Mouse (Mus musculus): ENCODE results near the gene Olfr619. TPM values are rescaled to one million over a fixed set of nuclear protein-coding genes. Genes with fewer than 3 reads are reported as not detected.

Gene Olfr619
- not detected for total RNA-seq (2021)
- long read RNA-seq, experiment 1, result 0 reads
- long read RNA-seq, experiment 2, result 0 reads

DNA sequence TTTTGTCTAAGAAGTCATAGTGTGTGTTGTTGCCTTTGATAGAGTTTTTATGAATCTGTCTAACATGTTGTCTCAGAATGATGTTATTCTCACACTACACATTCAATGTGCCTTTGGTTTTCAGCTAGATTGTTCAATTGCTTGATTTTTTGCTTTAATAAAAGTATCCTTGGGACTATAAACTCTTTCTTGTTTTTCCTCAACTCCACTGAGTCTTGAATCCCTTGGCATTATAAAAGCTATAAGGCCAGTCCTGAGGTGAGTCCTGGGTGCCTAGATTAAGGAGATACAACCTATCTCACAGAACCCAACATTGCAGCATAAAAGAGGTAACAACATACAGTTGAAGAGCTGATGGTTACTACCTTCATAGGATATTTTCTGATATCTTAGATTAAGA, at the start of gene Olfr619:
TSS of gene Olfr619 (plus strand) at position 301 of the 400 bp plus-strand sequence.
- intact Hi-C loops (cut with DNase I), result no loop called here
- no peak for DNase-seq

DNA sequence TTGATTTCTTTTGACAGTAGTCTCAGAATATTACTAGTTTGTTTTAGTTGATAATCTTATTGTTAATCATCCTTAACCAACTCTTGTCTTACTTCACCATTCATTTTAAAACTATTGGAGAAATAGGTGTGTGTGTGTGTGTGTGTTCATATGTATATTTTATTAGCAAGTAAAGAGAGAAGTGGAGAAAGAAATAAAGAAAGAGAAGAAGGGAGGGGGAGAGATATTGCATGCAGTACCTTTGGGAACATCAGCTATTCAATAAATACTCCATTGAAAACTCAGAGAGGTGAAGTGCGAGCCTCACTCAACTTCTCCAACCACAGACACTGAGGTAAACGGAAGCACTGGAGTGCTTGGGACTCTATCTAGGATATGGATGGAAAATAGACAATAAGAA, 44.6 kb upstream of the Olfr619 start, which contains the start of gene Olfr615:
TSS of gene Olfr615 (plus strand) at position 301 of the 400 bp plus-strand sequence.
- intact Hi-C loops (cut with DNase I), result no loop called here
- no peak for DNase-seq

DNA sequence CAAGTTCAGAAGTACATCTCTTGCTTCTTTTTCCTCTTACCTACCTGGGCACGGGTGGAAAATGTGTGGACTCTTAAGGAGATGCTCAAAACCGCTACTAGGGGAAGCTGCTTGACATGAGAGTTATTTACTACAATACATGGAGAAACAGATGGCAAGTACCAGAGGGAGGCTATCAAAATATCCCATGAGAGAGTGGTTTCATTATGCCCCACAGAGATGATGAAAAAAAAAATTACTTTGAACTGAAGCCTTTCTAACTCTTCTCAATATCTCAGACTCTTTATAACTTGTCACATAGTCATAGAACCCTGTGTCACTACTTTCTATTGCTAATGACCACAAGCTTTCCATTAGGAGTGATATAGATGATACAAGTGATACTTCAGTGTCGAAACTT, 31.3 kb upstream of the Olfr619 start, which contains the start of gene Olfr616:
TSS of gene Olfr616 (minus strand) at position 101 of the 400 bp plus-strand sequence.
- no peak for DNase-seq
- intact Hi-C loops (cut with DNase I), result no loop called here

DNA sequence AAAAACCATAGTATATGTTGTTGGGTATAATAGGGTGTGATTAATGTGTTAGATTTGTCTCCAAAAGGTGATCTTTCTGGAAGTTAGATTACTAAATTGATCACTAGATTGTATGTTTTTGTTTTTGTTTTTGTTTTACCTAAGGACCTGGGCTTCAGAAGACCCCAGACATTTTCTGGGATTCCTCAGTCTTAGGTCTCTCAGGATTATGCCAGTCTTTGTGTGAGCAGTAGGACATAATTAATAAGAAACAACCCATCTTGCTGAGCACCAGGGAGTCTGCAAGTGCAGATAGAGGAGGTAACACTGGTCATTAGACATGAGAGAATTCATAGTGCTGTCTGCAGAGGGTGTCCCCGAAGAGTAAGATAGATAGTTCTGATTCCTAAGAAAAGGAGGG, 27.6 kb upstream of the Olfr619 start, which contains the start of gene Olfr617:
TSS of gene Olfr617 (plus strand) at position 301 of the 400 bp plus-strand sequence.
- no peak for DNase-seq
- intact Hi-C loops (cut with DNase I), result no loop called here

DNA sequence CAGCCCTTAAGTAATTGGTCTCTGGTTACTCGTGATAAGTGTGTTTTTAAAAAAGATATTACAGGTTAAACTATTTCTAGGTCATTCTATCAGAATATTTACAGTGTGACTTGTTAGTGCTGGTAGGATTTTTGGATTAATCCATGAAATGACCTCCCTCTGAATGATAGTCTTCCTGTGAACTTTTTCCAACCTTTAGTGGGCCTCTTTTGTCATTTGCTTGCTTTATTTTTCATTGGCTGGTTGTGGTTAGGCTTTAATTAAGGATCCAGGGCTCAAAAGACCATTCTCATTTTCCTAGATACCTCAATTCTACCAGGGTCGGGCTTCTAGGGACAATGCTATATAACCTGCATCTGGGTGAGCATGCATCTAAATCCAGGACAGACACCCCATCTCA, 10.6 kb upstream of the Olfr619 start, which contains the start of gene Olfr618:
TSS of gene Olfr618 (plus strand) at position 301 of the 400 bp plus-strand sequence.
- intact Hi-C loops (cut with DNase I), result no loop called here
- DNase-seq, result no peak

DNA sequence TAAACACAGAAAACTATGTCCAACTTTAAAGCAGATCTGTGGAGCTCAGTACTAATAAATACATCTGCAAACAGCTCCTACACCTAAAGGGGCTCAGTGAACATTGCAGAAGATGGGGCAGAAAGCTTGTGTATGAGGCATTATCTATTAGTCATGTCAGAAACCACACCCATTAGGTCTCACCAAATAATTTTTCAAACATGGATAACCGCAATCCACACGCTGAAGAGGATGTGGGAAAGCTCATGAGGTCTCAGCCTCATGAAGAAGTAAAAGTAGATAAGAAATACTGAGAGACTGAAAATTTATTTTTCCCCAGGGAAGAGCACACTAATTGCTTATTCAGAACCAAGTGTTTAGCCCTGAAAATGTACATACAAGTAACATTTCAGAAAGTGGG, 7.0 kb downstream of the Olfr619 start:
- intact Hi-C loops (cut with DNase I), result no loop called here
- DNase-seq, result no peak

DNA sequence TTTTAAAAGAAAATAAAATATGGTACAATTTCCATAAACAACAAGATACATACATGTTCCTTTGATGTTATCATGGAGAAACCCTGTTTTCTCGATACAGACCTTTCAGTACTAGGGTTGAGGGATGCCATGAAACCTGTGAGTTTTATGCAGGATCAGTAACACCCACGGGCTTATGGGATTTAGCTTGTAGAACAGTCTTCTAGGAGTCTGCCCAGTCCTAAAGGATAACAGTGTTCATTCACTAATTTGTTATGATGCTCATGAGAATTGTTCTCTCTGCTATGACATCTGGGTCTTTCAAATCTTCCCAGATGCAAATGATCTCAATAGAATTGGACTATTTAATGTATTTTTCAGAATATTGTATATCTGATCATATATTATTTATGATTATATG, 12.1 kb downstream of the Olfr619 start, which contains the start of gene Olfr620:
TSS of gene Olfr620 (minus strand) at position 101 of the 400 bp plus-strand sequence.
- DNase-seq, result no peak
- intact Hi-C loops (cut with DNase I), result no loop called here

DNA sequence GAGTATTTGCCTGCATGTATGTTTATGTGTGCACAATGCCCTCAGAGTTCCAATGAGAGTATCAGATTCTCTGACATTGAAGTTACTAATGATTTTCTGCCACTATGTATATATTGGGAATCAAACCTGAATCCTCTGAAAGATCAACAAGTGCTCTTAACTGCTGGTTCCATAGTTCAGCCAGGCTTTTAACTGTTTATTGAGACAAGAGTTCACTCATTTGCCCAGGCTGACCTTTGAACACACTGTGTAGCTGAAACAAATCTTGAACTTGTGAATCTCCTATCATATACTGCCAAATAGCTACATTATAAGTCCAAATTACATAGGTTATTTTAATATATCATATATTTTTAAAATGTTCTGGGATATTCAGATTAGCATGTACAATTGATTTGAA, 36.4 kb downstream of the Olfr619 start:
- no peak for DNase-seq
- intact Hi-C loops (cut with DNase I), result no loop called here

DNA sequence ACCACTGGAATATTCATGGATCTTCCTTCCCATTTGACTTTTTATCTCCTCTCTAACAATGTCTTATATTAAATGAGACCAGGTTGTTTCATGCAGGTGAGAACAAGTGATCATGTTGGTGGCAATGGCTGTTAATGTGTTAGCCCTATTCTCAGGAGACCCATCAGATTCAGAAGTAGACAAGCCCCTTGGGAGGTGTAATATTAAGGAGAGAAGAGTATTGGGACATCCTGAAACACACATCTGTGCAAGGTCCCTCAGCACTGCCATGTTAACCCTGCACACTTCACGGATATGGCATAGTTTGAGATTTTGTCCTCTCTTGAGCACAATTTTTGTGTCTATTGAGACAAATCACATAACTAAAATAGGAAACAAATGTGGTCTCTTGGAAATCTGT, 42.2 kb downstream of the Olfr619 start, which contains the start of gene Olfr622:
TSS of gene Olfr622 (minus strand) at position 101 of the 400 bp plus-strand sequence.
- DNase-seq, result no peak
- intact Hi-C loops (cut with DNase I), result no loop called here

DNA sequence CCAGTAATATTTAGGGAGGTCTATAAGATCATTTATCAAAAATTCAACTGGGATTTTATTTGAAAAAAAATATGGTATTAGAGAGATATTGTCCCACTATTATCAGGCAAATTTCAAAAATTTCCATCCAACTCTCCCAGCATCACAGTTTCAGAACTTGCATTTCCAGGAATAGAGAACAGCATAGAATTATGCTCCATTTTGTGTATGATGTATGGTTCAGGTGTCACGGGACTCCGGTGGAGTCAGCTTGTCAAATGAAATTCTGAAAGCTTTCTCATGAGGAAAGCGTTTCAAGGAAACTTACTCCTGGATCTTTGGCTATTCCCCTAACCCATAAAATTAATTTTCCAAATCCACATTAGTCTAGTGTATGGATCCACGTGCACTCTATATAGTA, 43.7 kb downstream of the Olfr619 start:
- intact Hi-C loops (cut with DNase I), result no loop called here
- DNase-seq, result no peak

Small RNA genes within 50 kb of the gene (microRNA-seq; reads per million reads assigned to microRNA genes)
- 0 reads per million in 2 experiments for gene Gm26506

Other genes with a start within 250 kb of the Olfr619 start
- not detected for gene Olfr601, start 237.9 kb upstream of the Olfr619 start, total RNA-seq (2021)
- not detected for gene Olfr603, start 214.4 kb upstream of the Olfr619 start, total RNA-seq (2021)
- gene Usp17lc, start 185.5 kb upstream of the Olfr619 start, total RNA-seq (2021), result not detected
- not detected for gene Olfr605, start 155.1 kb upstream of the Olfr619 start, total RNA-seq (2021)
- not detected for gene Olfr606, start 151.5 kb upstream of the Olfr619 start, total RNA-seq (2021)
- gene Olfr607, start 136.4 kb upstream of the Olfr619 start, total RNA-seq (2021), result not detected
- gene Olfr608, start 130.7 kb upstream of the Olfr619 start, total RNA-seq (2021), result not detected
- gene Olfr609, start 102.5 kb upstream of the Olfr619 start, total RNA-seq (2021), result not detected
- gene Olfr610, start 88.5 kb upstream of the Olfr619 start, total RNA-seq (2021), result not detected
- gene Olfr611, start 79.7 kb upstream of the Olfr619 start, total RNA-seq (2021), result not detected
- not detected for gene Olfr612, start 57.9 kb upstream of the Olfr619 start, total RNA-seq (2021)
- not detected for gene Olfr613, start 52.5 kb upstream of the Olfr619 start, total RNA-seq (2021)
- not detected for gene Olfr615, start 44.5 kb upstream of the Olfr619 start, total RNA-seq (2021)
- gene Olfr616, start 31.4 kb upstream of the Olfr619 start, total RNA-seq (2021), result not detected
- not detected for gene Olfr617, start 27.5 kb upstream of the Olfr619 start, total RNA-seq (2021)
- gene Olfr618, start 10.5 kb upstream of the Olfr619 start, total RNA-seq (2021), result not detected
- gene Olfr620, start 12.0 kb downstream of the Olfr619 start, total RNA-seq (2021), result not detected
- gene Olfr622, start 42.1 kb downstream of the Olfr619 start, total RNA-seq (2021), result not detected
- not detected for gene Olfr623, start 63.1 kb downstream of the Olfr619 start, total RNA-seq (2021)
- not detected for gene Olfr624, start 70.6 kb downstream of the Olfr619 start, total RNA-seq (2021)
- not detected for gene Olfr625-ps1, start 82.1 kb downstream of the Olfr619 start, total RNA-seq (2021)
- not detected for gene Olfr243, start 114.1 kb downstream of the Olfr619 start, total RNA-seq (2021)
- gene Olfr628, start 129.8 kb downstream of the Olfr619 start, total RNA-seq (2021), result not detected
- not detected for gene Olfr629, start 144.4 kb downstream of the Olfr619 start, total RNA-seq (2021)
- gene Olfr630, start 156.8 kb downstream of the Olfr619 start, total RNA-seq (2021), result not detected
- gene Olfr69, start 171.0 kb downstream of the Olfr619 start, total RNA-seq (2021), result not detected
- gene Olfr68, start 179.1 kb downstream of the Olfr619 start, total RNA-seq (2021), result not detected
- gene Olfr67, start 191.2 kb downstream of the Olfr619 start, total RNA-seq (2021), result not detected
- 10 to 100 TPM; 28.4 to 35.6 TPM for gene Hbb-bt, start 213.4 kb downstream of the Olfr619 start, total RNA-seq (2021)
- 100 to 1,000 TPM; 266 to 399 TPM for gene Hbb-bs, start 227.5 kb downstream of the Olfr619 start, total RNA-seq (2021)
- not detected for gene Hbb-bh2, start 239.9 kb downstream of the Olfr619 start, total RNA-seq (2021)
- not detected for gene Hbb-bh1, start 242.6 kb downstream of the Olfr619 start, total RNA-seq (2021)

All from gastrocnemius, postnatal 36 days (tissue).